Mouse (Mus musculus): Measurements from ENCODE around the gene Kcnb1.

- no peak for TF ChIP-seq POLR2A (IDR thresholded peaks at IDR 0.05; ENCODE audit: control insufficient read depth, extremely low read depth, insufficient read depth, low read length, poor library complexity)
- TF ChIP-seq CTCF (IDR thresholded peaks at IDR 0.05; ENCODE audit: borderline replicate concordance, control insufficient read depth, extremely low read depth, insufficient read depth, low read length, poor library complexity): no peak
These were observed 110.3 kb downstream of the Kcnb1 start for GRCm38 (mm10) chr2:167079535-167080257.
